Comparison of ENCODE assay signal across 8 mouse cellular contexts in the genomic region with DNA sequence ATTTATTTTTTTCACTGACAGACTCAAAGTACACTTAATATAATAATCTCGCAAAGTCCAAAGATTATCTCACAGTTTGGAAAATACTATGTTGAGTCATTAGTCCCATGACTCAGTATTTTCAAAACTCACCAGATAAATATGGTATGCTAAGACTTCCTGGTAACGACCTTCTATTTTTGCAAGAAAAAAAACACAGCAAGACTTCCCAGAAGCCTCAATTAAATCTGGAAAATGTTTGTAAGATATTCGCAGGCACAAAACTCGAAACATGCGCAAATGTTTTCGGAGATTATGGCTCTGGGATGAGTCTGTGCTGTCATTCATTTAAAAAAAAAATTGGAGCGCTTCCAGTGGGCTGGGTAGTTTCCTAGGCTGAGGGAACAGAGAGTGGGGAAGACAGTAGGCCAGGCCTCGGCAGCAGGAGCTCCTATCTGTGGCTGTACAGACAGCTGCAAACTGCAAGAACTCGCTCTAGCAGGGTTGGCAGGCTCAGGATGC.
DNase-seq lines count a peak whose midpoint lies in the region; ATAC-seq and TF ChIP-seq lines count a peak whose summit lies in the region.

No protein-coding gene starts in this region.

- H3K27me3 ChIP-seq in embryonic facial prominence, embryonic 12.5 days = no peaks in the 10 kb centered on the region
- H3K27me3 ChIP-seq in embryonic facial prominence, embryonic 10.5 days (replicated peaks; ENCODE audit: low read depth, poor library complexity, severe bottlenecking) = no peaks in the 10 kb centered on the region
- no peaks in the 10 kb centered on the region for H3K27me3 ChIP-seq in heart, adult 2 months (ENCODE audit: control insufficient read depth, insufficient read depth, low read length)
- no peaks in the 10 kb centered on the region for H3K27me3 ChIP-seq in liver, embryonic 11.5 days (replicated peaks; ENCODE audit: control insufficient read depth, insufficient read depth, low read length)
- H3K27me3 ChIP-seq in hindbrain, embryonic 16.5 days (replicated peaks; ENCODE audit: control insufficient read depth, insufficient read depth, low read length) = no peaks in the 10 kb centered on the region
- H3K27me3 ChIP-seq in hindbrain, embryonic 12.5 days = no peaks in the 10 kb centered on the region

- 65% methylated on average over 9 of the region's 9 CpGs for WGBS in embryonic facial prominence, embryonic 12.5 days
- WGBS in embryonic facial prominence, embryonic 10.5 days = 85% methylated on average over 9 of the region's 9 CpGs
- 15% methylated on average over 9 of the region's 9 CpGs for WGBS in heart, adult 2 months
- 39% methylated on average over 9 of the region's 9 CpGs for WGBS in liver, embryonic 11.5 days
- WGBS in hindbrain, embryonic 16.5 days = 69% methylated on average over 9 of the region's 9 CpGs
- WGBS in hindbrain, embryonic 12.5 days = 81% methylated on average over 9 of the region's 9 CpGs

- H3K27ac ChIP-seq in embryonic facial prominence, embryonic 12.5 days = peak overlapping the region; percentile 30; the same call in 1 of the 2 replicates
- H3K27ac ChIP-seq in embryonic facial prominence, embryonic 10.5 days (replicated peaks) = no peak overlapping the region
- peak overlapping the region; percentile 42 for H3K27ac ChIP-seq in heart, adult 2 months
- peak overlapping the region; percentile 82 for H3K27ac ChIP-seq in liver, embryonic 11.5 days (ENCODE audit: low read depth, low read length)
- H3K27ac ChIP-seq in hindbrain, embryonic 16.5 days (ENCODE audit: low read depth, low read length) = no peak overlapping the region
- H3K27ac ChIP-seq in hindbrain, embryonic 12.5 days = no peak overlapping the region

- H3K9me3 ChIP-seq in embryonic facial prominence, embryonic 12.5 days = no peaks in the 10 kb centered on the region
- H3K9me3 ChIP-seq in embryonic facial prominence, embryonic 10.5 days = no peaks in the 10 kb centered on the region
- no peaks in the 10 kb centered on the region for H3K9me3 ChIP-seq in liver, embryonic 11.5 days (ENCODE audit: control insufficient read depth, low read length)
- H3K9me3 ChIP-seq in hindbrain, embryonic 16.5 days (ENCODE audit: control insufficient read depth, low read length) = no peaks in the 10 kb centered on the region
- H3K9me3 ChIP-seq in hindbrain, embryonic 12.5 days (replicated peaks) = no peaks in the 10 kb centered on the region

- H3K4me1 ChIP-seq in embryonic facial prominence, embryonic 12.5 days = peaks cover 19% of the 10 kb centered on the region; the same call in 1 of the 2 replicates
- peaks cover 20% of the 10 kb centered on the region; the same call in 1 of the 2 replicates for H3K4me1 ChIP-seq in embryonic facial prominence, embryonic 10.5 days
- peaks cover 13% of the 10 kb centered on the region for H3K4me1 ChIP-seq in heart, adult 2 months (ENCODE audit: control insufficient read depth, insufficient read depth, low read length)
- H3K4me1 ChIP-seq in liver, embryonic 11.5 days (replicated peaks; ENCODE audit: control insufficient read depth, insufficient read depth, low read length) = peaks cover 17% of the 10 kb centered on the region
- H3K4me1 ChIP-seq in hindbrain, embryonic 16.5 days (ENCODE audit: control insufficient read depth, insufficient read depth, low read depth, low read length) = peaks cover 9% of the 10 kb centered on the region
- peaks cover 10% of the 10 kb centered on the region for H3K4me1 ChIP-seq in hindbrain, embryonic 12.5 days

- H3K79me2 ChIP-seq in heart, adult 2 months (replicated peaks; ENCODE audit: control insufficient read depth, insufficient read depth, low read length) = no peaks in the 10 kb centered on the region

- TF ChIP-seq CTCF in heart, adult 2 months (IDR thresholded peaks at IDR 0.05) = no peak

- no peak for DNase-seq in embryonic facial prominence, embryonic 10.5 days (ENCODE audit: low spot score)
- DNase-seq in adrenal gland, postnatal 36 days = peak; percentile 28 to 36
- DNase-seq in heart, adult 2 months = peak; percentile 45 to 69
- DNase-seq in liver, embryonic 11.5 days (ENCODE audit: low spot score) = no peak
- no peak for DNase-seq in cerebellum, postnatal 25 days

- H3K36me3 ChIP-seq in embryonic facial prominence, embryonic 12.5 days = no peaks in the 10 kb centered on the region
- H3K36me3 ChIP-seq in embryonic facial prominence, embryonic 10.5 days (replicated peaks) = no peaks in the 10 kb centered on the region
- 0 out of 2 replicates have a peak, but pooled peaks cover 2% of the 10 kb centered on the region for H3K36me3 ChIP-seq in heart, adult 2 months (ENCODE audit: control insufficient read depth, insufficient read depth, low read length)
- no peaks in the 10 kb centered on the region for H3K36me3 ChIP-seq in liver, embryonic 11.5 days (ENCODE audit: control insufficient read depth, insufficient read depth, low read length)
- no peaks in the 10 kb centered on the region for H3K36me3 ChIP-seq in hindbrain, embryonic 16.5 days (ENCODE audit: control insufficient read depth, insufficient read depth, low read length)
- no peaks in the 10 kb centered on the region for H3K36me3 ChIP-seq in hindbrain, embryonic 12.5 days

- no peak overlapping the region for H3K4me3 ChIP-seq in embryonic facial prominence, embryonic 12.5 days
- H3K4me3 ChIP-seq in embryonic facial prominence, embryonic 10.5 days = no peak overlapping the region
- H3K4me3 ChIP-seq in heart, adult 2 months = no peak overlapping the region; the same call in 1 of the 2 replicates
- no peak overlapping the region for H3K4me3 ChIP-seq in liver, embryonic 11.5 days (ENCODE audit: low read depth, low read length)
- H3K4me3 ChIP-seq in hindbrain, embryonic 16.5 days (ENCODE audit: low read length) = no peak overlapping the region
- H3K4me3 ChIP-seq in hindbrain, embryonic 12.5 days = no peak overlapping the region

- H3K4me2 ChIP-seq in embryonic facial prominence, embryonic 12.5 days (replicated peaks) = no peak overlapping the region
- peak overlapping the region; percentile 33 for H3K4me2 ChIP-seq in liver, embryonic 11.5 days
- H3K4me2 ChIP-seq in hindbrain, embryonic 16.5 days (ENCODE audit: low read length) = no peak overlapping the region
- H3K4me2 ChIP-seq in hindbrain, embryonic 12.5 days (replicated peaks) = no peak overlapping the region

- no peak for ATAC-seq in embryonic facial prominence, embryonic 12.5 days (ENCODE audit: insufficient number of reproducible peaks, insufficient read depth, low FRiP score, low TSS enrichment)
- ATAC-seq in liver, embryonic 11.5 days (replicated peaks; ENCODE audit: low FRiP score) = peak; percentile 79
- ATAC-seq in hindbrain, embryonic 16.5 days = no peak
- no peak for ATAC-seq in hindbrain, embryonic 12.5 days (ENCODE audit: low FRiP score)

- no peak for TF ChIP-seq POLR2A in heart, adult 2 months (IDR thresholded peaks at IDR 0.05; ENCODE audit: insufficient read depth, low read depth, low read length)

- no peak overlapping the region for H3K9ac ChIP-seq in embryonic facial prominence, embryonic 12.5 days
- no peak overlapping the region for H3K9ac ChIP-seq in heart, adult 2 months (ENCODE audit: low read depth, low read length)
- 0 out of 2 replicates have a peak overlapping the region, but pooled peaks have one; percentile 14 for H3K9ac ChIP-seq in liver, embryonic 11.5 days (ENCODE audit: low read depth, low read length)
- no peak overlapping the region for H3K9ac ChIP-seq in hindbrain, embryonic 16.5 days (ENCODE audit: low read depth, low read length)
- H3K9ac ChIP-seq in hindbrain, embryonic 12.5 days = no peak overlapping the region

- intact Hi-C loops in heart, adult 2 months (cut with DNase I) = no loop called here

- no peak for TF ChIP-seq EP300 in heart, adult 2 months (IDR thresholded peaks at IDR 0.05; ENCODE audit: insufficient read depth, low read depth, low read length)

Comparison
In these comparisons a context has a peak if more than half of its experiments do, and no peak if none do; other contexts are left out.
1. H3K27ac ChIP-seq: peak in embryonic facial prominence, embryonic 12.5 days (single experiment), heart, adult 2 months (single experiment) and liver, embryonic 11.5 days (single experiment); none in embryonic facial prominence, embryonic 10.5 days (single experiment), hindbrain, embryonic 16.5 days (single experiment) and hindbrain, embryonic 12.5 days (single experiment).
2. DNase-seq: peak in adrenal gland, postnatal 36 days (2 of 2) and heart, adult 2 months (2 of 2); none in embryonic facial prominence, embryonic 10.5 days (single experiment), liver, embryonic 11.5 days (single experiment) and cerebellum, postnatal 25 days (0 of 2).